Mouse (Mus musculus) C2C12 (cell line): ENCODE results near the gene Ncapd2.

Experiments used
- CEBPB ChIP-seq: IDR thresholded peaks from one replicate; pipeline ENCODE4 v1.6.1; 2011; ENCODE audit warnings: low read depth, mild to moderate bottlenecking, control low read depth, moderate library complexity
- CTCF ChIP-seq: IDR thresholded peaks from one replicate; pipeline ENCODE4 v1.5.1; 2011; ENCODE audit not compliant: control insufficient read depth, insufficient read depth, insufficient read length
- MAX ChIP-seq: IDR thresholded peaks from one replicate; pipeline ENCODE4 v1.6.1; 2011; ENCODE audit warnings: mild to moderate bottlenecking, control low read depth
- MYOG ChIP-seq: IDR thresholded peaks from one replicate; pipeline ENCODE4 v1.6.1; 2011; ENCODE audit not compliant: control insufficient read depth, insufficient read length; ENCODE audit errors: extremely low read depth

DNA sequence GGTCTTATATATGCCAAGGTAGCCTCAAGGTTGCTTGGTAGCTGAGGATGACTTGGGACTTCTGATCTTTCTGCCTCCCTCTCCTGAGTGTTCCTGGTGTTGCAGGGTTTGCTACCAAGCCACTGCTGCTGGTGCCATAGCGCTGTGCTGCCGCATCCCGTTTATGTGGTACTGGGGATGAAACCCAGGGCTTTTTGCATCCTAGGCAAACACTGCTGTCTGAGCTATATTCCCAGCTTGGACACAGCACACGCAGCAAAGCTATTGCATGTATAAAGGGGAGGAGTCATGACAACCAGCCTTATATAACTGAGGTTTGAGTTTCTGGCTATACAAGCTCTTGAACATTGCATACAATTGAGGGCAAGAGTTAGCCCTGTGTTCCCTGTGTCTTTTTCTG, 45.9 kb upstream of the Ncapd2 start:
- TF ChIP-seq CTCF (no peak), MYOG (no peak), MAX (no peak), CEBPB (no peak)
